Mouse (Mus musculus) olfactory bulb, adult 2 months (tissue): ENCODE measurements around the gene Tmem239. TPM values are rescaled to one million over a fixed set of nuclear protein-coding genes. Genes with fewer than 3 reads are reported as not detected.
A peak's percentile ranks its signal among the peaks of the same experiment; 100 is the strongest.

ENCODE experiments used
- H3K27ac ChIP-seq: fragments of 200-500 bp; 2 replicates; pipeline ENCODE4 v1.5.1; 2012; ENCODE audit warnings: low read depth, low read length; ENCODE audit not compliant: insufficient read depth
- H3K4me1 ChIP-seq: fragments of 200-500 bp; 2 replicates; pipeline ENCODE4 v1.6.1; 2012; ENCODE audit warnings: low read length; ENCODE audit not compliant: control insufficient read depth, insufficient read depth
- H3K4me3 ChIP-seq: fragments of 200-500 bp; 2 replicates; pipeline ENCODE4 v1.5.1; 2012; ENCODE audit warnings: mild to moderate bottlenecking, low read depth, low read length, moderate library complexity; ENCODE audit not compliant: insufficient read depth
- CTCF ChIP-seq: fragments of 200-500 bp; IDR thresholded peaks from 2 replicates; pipeline ENCODE4 v1.5.1; 2012; ENCODE audit warnings: low read depth, mild to moderate bottlenecking, low read length, moderate library complexity; ENCODE audit not compliant: insufficient read depth
- POLR2A ChIP-seq: fragments of 200-500 bp; IDR thresholded peaks from 2 replicates; pipeline ENCODE4 v1.6.1; 2012; ENCODE audit warnings: mild to moderate bottlenecking, low read depth, low read length, moderate library complexity; ENCODE audit not compliant: insufficient read depth
- WGBS: fragments of 180-500 bp; shearing (Covaris S2); methylation state at CpG from one replicate; pipeline ENCODE4 v1.1.7; 2018; 5-methylcytosine and 5-hydroxymethylcytosine counted together
- polyA plus RNA-seq: library from polyadenylated mRNA; stranded (reverse); fragments of >200 nt; gene quantifications from 2 replicates; pipeline ENCODE4 v1.2.4, GENCODE M21; 2012; ENCODE audit warnings: low replicate concordance; ENCODE audit not compliant: missing spikeins, insufficient read depth, insufficient read length

The Tmem239 gene
- polyA plus RNA-seq, 1 experiment = not detected

- 91% methylated on average over 4 of the region's 4 CpGs for WGBS
- no peak overlapping the region for H3K27ac ChIP-seq
- H3K4me1 ChIP-seq = peaks cover 16% of the 10 kb centered on the region
- no peak for TF ChIP-seq CTCF
- no peak for TF ChIP-seq POLR2A
- no peak overlapping the region for H3K4me3 ChIP-seq
Observed at GRCm38 (mm10) chr2:130401891-130402290, 4.4 kb upstream of the Tmem239 start.

- Histone ChIP-seq H3K4me1 (no peaks in the 10 kb centered on the region), H3K4me3 (no peak within 1 kb of the TSS), H3K27ac (no peak within 1 kb of the TSS)
- WGBS = 100% methylated on average over 1 of the region's 1 CpGs
- TF ChIP-seq CTCF = no peak
- TF ChIP-seq POLR2A = no peak
Observed at GRCm38 (mm10) chr2:130404939-130405338, 1.3 kb upstream of the Tmem239 start, which contains the start of the genes Gm28372 and 1700020A23Rik. Gene Gm28372, plus strand, starts transcription at chr2:130405239. Gene 1700020A23Rik, plus strand, starts transcription at chr2:130405259.

DNA sequence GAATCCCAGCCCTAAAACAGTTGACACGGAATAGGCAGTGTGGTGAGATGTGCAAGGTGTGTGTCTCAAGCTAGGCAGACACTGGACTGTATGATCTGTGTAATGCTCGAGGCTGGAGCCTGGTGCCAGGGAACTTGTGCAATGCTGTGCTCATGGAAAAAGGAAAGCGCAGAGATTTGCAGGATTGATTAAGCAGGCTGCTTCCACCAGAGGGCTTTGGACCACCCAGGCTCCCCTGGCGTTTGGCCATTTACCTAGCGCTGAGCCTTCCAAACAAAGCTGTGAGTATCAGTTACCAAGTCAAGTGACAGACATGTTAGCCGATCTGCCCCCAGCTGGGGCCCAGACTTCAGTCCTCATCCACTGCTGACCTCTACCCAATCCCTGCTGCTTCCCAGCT is 1.9 kb downstream of the Tmem239 start:
- TF ChIP-seq CTCF = no peak
- TF ChIP-seq POLR2A = no peak
- no peak overlapping the region for H3K4me3 ChIP-seq
- no peaks in the 10 kb centered on the region for H3K4me1 ChIP-seq
- 54% methylated on average over 6 of the region's 6 CpGs for WGBS
- no peak overlapping the region for H3K27ac ChIP-seq

DNA sequence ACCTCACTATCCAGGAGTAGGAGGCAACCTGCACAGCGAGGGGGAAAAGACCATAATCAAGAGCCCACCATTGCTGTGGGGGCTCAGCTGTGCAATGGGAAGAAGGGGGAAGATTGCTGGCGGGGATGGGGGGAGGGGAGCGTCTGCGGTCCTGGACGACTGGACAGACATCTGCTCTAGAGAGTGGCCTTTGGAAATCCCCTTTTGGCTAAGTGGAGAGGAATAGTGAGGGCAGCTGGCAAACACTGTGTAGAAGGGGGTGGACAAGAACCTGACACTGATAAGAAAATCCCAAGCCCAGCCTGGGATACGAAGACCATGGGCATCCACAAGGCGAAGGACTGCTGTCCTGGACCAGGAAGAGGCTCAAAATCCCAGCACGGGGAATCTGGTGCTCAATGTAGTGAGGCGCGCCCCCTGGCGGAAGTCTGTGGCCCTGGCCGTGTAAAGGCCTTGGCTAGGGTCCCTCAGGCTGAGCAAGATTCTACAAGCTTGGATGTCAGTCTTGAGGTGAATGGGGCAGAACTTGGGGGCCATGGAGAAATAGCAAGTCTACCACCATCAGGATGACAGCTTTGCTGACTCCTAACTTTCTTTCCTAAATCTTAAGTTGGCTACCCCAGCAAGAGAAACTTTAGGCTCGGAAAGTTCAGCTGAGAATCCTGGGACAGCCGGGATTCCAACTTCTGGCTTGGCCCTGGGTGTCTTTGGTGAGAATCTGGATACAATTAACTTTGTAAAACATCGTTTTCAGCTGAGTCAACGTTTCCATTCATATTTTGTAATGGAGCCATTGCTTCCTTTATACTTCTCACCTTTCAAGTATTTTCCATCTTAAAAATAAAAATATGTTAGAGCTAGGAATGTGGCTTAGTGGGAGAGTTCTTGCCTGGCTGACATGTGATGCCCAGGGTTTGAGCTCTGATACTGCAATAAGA is 5.5 kb downstream of the Tmem239 start:
- no peak overlapping the region for H3K4me3 ChIP-seq
- TF ChIP-seq CTCF (peak; percentile 92), POLR2A (no peak)
- H3K4me1 ChIP-seq = no peaks in the 10 kb centered on the region
- WGBS = 35% methylated on average over 16 of the region's 16 CpGs
- no peak overlapping the region for H3K27ac ChIP-seq

GRCm38 (mm10) chr2:130412775-130413174 is 6.5 kb downstream of the Tmem239 start:
- no peak overlapping the region for H3K27ac ChIP-seq
- WGBS = 85% methylated on average over 3 of the region's 3 CpGs
- H3K4me3 ChIP-seq = no peak overlapping the region
- no peaks in the 10 kb centered on the region for H3K4me1 ChIP-seq
- TF ChIP-seq POLR2A (no peak), CTCF (no peak)

DNA sequence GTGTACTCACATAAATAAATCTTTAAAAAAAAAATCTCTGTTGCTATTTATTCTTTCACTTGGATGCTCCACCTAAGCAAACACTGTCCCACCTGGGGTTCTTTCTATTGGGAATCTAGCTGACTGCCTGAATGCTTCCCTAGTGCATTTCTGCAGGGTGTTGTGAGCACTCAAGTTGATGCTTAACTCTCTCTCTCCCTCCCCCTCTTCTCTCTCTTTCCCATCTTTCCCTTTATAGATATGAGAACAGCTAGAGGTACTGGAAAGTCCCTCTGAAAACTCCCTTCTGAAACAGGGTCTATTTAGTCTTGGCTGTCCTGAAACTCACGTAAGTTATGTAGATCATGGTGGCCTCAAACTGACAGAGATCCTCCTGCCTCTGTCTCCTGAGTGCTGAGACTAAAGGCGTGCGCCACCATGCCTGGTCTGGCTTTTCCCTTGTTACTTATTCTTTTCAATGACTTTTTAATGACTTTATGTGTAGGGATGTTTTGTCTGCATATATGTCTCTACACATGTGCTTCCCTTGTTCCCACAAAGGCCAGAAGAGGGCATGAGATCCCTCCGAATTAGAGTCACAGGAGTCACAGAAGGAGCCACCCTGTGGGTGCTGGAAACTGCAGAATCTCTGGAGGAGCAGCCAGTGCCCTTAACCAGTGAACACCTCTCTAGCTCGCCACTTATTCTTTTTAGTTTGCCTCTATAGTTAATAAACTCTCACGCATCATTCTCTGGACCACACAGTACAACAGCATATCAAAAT is 8.0 kb downstream of the Tmem239 start:
- 83% methylated on average over 6 of the region's 6 CpGs for WGBS

GRCm38 (mm10) chr2:130421781-130422620 is 15.7 kb downstream of the Tmem239 start:
- 97% methylated on average over 26 of the region's 26 CpGs for WGBS
- Histone ChIP-seq H3K4me3 (no peak overlapping the region), H3K4me1 (peaks cover 12% of the 10 kb centered on the region), H3K27ac (no peak overlapping the region)
- TF ChIP-seq CTCF (no peak), POLR2A (no peak)

More for the DNA sequence above, 8.0 kb downstream of the Tmem239 start:
- no peak overlapping the region for H3K4me3 ChIP-seq
- TF ChIP-seq CTCF = no peak
- H3K27ac ChIP-seq = no peak overlapping the region
- no peaks in the 10 kb centered on the region for H3K4me1 ChIP-seq

DNA sequence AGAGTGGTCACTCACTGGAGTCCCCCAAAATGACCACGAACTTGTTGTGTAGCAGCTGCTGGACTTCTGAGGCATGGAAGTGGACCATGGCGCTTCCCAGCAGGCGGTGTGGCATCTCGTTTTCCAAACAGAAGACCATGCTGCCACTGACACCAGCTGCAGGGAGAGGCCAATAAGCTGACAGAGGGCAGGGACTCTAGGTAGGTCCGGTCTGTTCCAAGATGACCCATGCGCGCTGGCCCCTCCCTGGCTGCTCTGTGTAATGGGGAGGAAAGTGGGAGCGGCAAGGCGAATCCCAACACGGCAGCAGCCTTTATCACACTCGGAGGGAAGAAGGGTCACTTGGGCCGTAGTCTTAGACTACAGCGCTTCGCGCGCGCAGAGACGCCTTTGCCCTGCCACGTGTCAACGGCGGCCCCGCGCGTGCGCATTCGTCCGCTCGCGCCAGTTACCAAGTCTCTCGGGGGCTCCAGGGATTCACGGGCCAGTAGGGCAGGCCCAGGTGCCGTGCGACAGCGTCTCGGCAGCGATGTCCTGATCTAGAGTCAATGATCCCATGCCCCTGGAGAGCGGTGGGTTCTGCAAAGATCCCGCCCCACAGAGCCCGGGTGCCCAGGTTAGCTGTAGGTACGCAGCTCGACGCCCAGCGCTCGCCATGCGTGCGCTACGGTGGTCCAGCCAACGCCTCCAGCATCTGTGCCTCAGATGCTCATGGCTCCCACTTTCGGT is 17.3 kb downstream of the Tmem239 start:
- TF ChIP-seq POLR2A = no peak
- no peak for TF ChIP-seq CTCF
- Histone ChIP-seq H3K27ac (peak overlapping the region; percentile 73), H3K4me1 (peaks cover 12% of the 10 kb centered on the region), H3K4me3 (peak overlapping the region; percentile 81)
- WGBS = 12% methylated on average over 49 of the region's 49 CpGs
